Comparison of ENCODE assay signal across 9 mouse cellular contexts in the genomic region with DNA sequence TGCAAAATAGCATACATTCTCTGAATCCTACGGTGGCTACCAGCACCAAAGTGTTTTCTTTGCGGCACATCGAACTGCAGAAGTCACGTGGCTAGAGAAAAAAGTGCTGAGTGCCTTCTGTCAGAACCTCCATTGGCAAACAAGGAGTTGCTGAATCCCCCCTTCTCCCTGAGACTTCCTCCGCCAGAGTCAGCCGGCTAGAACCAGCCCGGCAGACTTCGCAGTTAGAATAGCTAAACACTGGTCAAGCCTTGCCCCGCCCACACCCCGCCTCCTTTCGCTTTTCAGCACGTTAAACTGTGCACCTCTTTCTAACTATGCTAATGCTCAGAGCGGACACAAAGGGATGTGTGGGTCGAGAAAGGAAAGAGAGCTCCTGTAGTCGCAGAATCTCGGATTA. TPM values are rescaled to one million over a fixed set of nuclear protein-coding genes. Genes with fewer than 3 reads are reported as not detected.
DNase-seq lines count a peak whose midpoint lies in the region; ATAC-seq and TF ChIP-seq lines count a peak whose summit lies in the region.
"Had no signal": no experiment of that assay in that cellular context is flagged by ENCODE, and none has a peak within 500 bp of the region (broad histone marks: within the 10 kb centered on the region; RNA-seq: fewer than 3 reads in every experiment).

No protein-coding gene starts in this region.

- H3K9ac ChIP-seq in heart, adult 2 months (ENCODE audit: low read depth, low read length) = no peak overlapping the region
- no peak overlapping the region for H3K9ac ChIP-seq in intestine, postnatal 0 days (ENCODE audit: low read depth, low read length)
- H3K9ac ChIP-seq in limb, embryonic 12.5 days (replicated peaks) = peak overlapping the region; percentile 58
- peak overlapping the region; percentile 56 for H3K9ac ChIP-seq in midbrain, embryonic 11.5 days (ENCODE audit: low read length)

- ATAC-seq in intestine, postnatal 0 days = peak; percentile 69
- peak; percentile 87 for ATAC-seq in limb, embryonic 12.5 days (ENCODE audit: insufficient number of reproducible peaks, insufficient read depth, low FRiP score, low TSS enrichment, low read depth)
- peak; percentile 84 for ATAC-seq in midbrain, embryonic 11.5 days (ENCODE audit: low FRiP score)
- ATAC-seq: Patski had no signal

- H3K36me3 ChIP-seq in heart, adult 2 months (ENCODE audit: control insufficient read depth, insufficient read depth, low read length) = no peaks in the 10 kb centered on the region
- H3K36me3 ChIP-seq in intestine, postnatal 0 days (ENCODE audit: control insufficient read depth, insufficient read depth) = no peaks in the 10 kb centered on the region
- H3K36me3 ChIP-seq in limb, embryonic 12.5 days = no peaks in the 10 kb centered on the region
- no peaks in the 10 kb centered on the region for H3K36me3 ChIP-seq in midbrain, embryonic 11.5 days (ENCODE audit: control insufficient read depth, insufficient read depth, low read length)

- H3K27ac ChIP-seq in heart, adult 2 months = no peak overlapping the region
- H3K27ac ChIP-seq in intestine, postnatal 0 days (ENCODE audit: low read depth, low read length) = no peak overlapping the region
- H3K27ac ChIP-seq in limb, embryonic 12.5 days = peak overlapping the region; percentile 94
- H3K27ac ChIP-seq in midbrain, embryonic 11.5 days (ENCODE audit: low read depth, low read length) = peak overlapping the region; percentile 69

- H3K4me3 ChIP-seq in heart, adult 2 months = peak overlapping the region; percentile 38
- peak overlapping the region; percentile 37 for H3K4me3 ChIP-seq in intestine, postnatal 0 days (ENCODE audit: low read depth, low read length)
- peak overlapping the region; percentile 38 for H3K4me3 ChIP-seq in limb, embryonic 12.5 days (replicated peaks)
- peak overlapping the region; percentile 31 for H3K4me3 ChIP-seq in midbrain, embryonic 11.5 days (ENCODE audit: low read depth, low read length)

- intact Hi-C loops in heart, adult 2 months (cut with DNase I) = no loop called here

- DNase-seq in layer of hippocampus, adult 11-12 months (ENCODE audit: low spot score) = peak; percentile 28
- no peak for DNase-seq in layer of hippocampus, adult 9-10 months (ENCODE audit: low spot score)
- peak; percentile 96 for DNase-seq in embryo, embryonic 10 days (ENCODE audit: low spot score)
- DNase-seq in heart, adult 2 months = peak; percentile 71 to 75
- peak; percentile 99 for DNase-seq in midbrain, embryonic 11.5 days (ENCODE audit: low spot score, missing footprints)
- peak; percentile 31 to 59 for DNase-seq in spleen, adult 18-20 months

- peak overlapping the region; percentile 68 for H3K4me2 ChIP-seq in intestine, postnatal 0 days (replicated peaks; ENCODE audit: low read depth)
- peak overlapping the region; percentile 60 for H3K4me2 ChIP-seq in limb, embryonic 12.5 days
- peak overlapping the region; percentile 42 for H3K4me2 ChIP-seq in midbrain, embryonic 11.5 days

- TF ChIP-seq CTCF in heart, adult 2 months (IDR thresholded peaks at IDR 0.05) = no peak
- no peak for TF ChIP-seq CTCF in intestine, postnatal 0 days (IDR thresholded peaks at IDR 0.05; ENCODE audit: low read depth)

- no peak for TF ChIP-seq EP300 in heart, adult 2 months (IDR thresholded peaks at IDR 0.05; ENCODE audit: insufficient read depth, low read depth, low read length)

- WGBS in heart, adult 2 months = under 1% methylated on average over 16 of the region's 16 CpGs
- under 1% methylated on average over 16 of the region's 16 CpGs for WGBS in intestine, postnatal 0 days
- WGBS in limb, embryonic 12.5 days = 0% methylated on average over 16 of the region's 16 CpGs
- WGBS in midbrain, embryonic 11.5 days = under 1% methylated on average over 16 of the region's 16 CpGs

- no peaks in the 10 kb centered on the region; the same call in 1 of the 2 replicates for H3K4me1 ChIP-seq in heart, adult 2 months (ENCODE audit: control insufficient read depth, insufficient read depth, low read length)
- no peaks in the 10 kb centered on the region for H3K4me1 ChIP-seq in intestine, postnatal 0 days (replicated peaks; ENCODE audit: control insufficient read depth, insufficient read depth, low read length)
- H3K4me1 ChIP-seq in limb, embryonic 12.5 days (replicated peaks) = peaks cover 41% of the 10 kb centered on the region
- H3K4me1 ChIP-seq in midbrain, embryonic 11.5 days (ENCODE audit: control insufficient read depth, insufficient read depth, low read length) = peaks cover 26% of the 10 kb centered on the region

- H3K27me3 ChIP-seq in heart, adult 2 months (ENCODE audit: control insufficient read depth, insufficient read depth, low read length) = peaks cover 10% of the 10 kb centered on the region
- H3K27me3 ChIP-seq in intestine, postnatal 0 days (replicated peaks; ENCODE audit: control insufficient read depth, insufficient read depth, low read length) = peaks cover 30% of the 10 kb centered on the region
- H3K27me3 ChIP-seq in limb, embryonic 12.5 days = no peaks in the 10 kb centered on the region
- no peaks in the 10 kb centered on the region for H3K27me3 ChIP-seq in midbrain, embryonic 11.5 days (ENCODE audit: control insufficient read depth, insufficient read depth, low read length)

- no peak for TF ChIP-seq POLR2A in heart, adult 2 months (IDR thresholded peaks at IDR 0.05; ENCODE audit: insufficient read depth, low read depth, low read length)

- H3K79me2 ChIP-seq in heart, adult 2 months (replicated peaks; ENCODE audit: control insufficient read depth, insufficient read depth, low read length) = no peaks in the 10 kb centered on the region

- H3K9me3 ChIP-seq in intestine, postnatal 0 days (ENCODE audit: control insufficient read depth) = no peaks in the 10 kb centered on the region
- H3K9me3 ChIP-seq in limb, embryonic 12.5 days = no peaks in the 10 kb centered on the region
- no peaks in the 10 kb centered on the region for H3K9me3 ChIP-seq in midbrain, embryonic 11.5 days (ENCODE audit: control insufficient read depth, low read length)

RNA-seq across cellular contexts. Expression of a gene that starts 7.0 kb away (rescaled TPM):
- not detected for total RNA-seq in heart, adult 2 months (2021)
- polyA plus RNA-seq in heart, adult 2 months (2012; rRNA removed) = 0.04 and 0.12 TPM in 2 replicates
- 1.3 and 1.5 TPM in 2 replicates for polyA plus RNA-seq in intestine, postnatal 0 days (2015; fragmentation: Nextera tagmentation; extraction: Ambion mirVana)
- 52.6 and 57.0 TPM in 2 replicates for polyA plus RNA-seq in limb, embryonic 12.5 days (2016; fragmentation: Nextera tagmentation; extraction: Ambion mirVana)
- 67.4 and 70.1 TPM in 2 replicates for polyA plus RNA-seq in midbrain, embryonic 11.5 days (2014; fragmentation: Nextera tagmentation; extraction: Ambion mirVana)
- polyA plus RNA-seq: Patski had no signal

RNA-seq across cellular contexts. Expression of a gene that starts 14.1 kb away (rescaled TPM):
- 10 to 100 TPM; 20.5 to 22.4 TPM for total RNA-seq in heart, adult 2 months (2021)
- 113 and 156 TPM in 2 replicates for polyA plus RNA-seq in heart, adult 2 months (2012; rRNA removed)
- 23.6 and 30.5 TPM in 2 replicates for polyA plus RNA-seq in intestine, postnatal 0 days (2015; fragmentation: Nextera tagmentation; extraction: Ambion mirVana)
- polyA plus RNA-seq in limb, embryonic 12.5 days (2016; fragmentation: Nextera tagmentation; extraction: Ambion mirVana) = 1.2 and 2.1 TPM in 2 replicates
- 0.75 and 0.77 TPM in 2 replicates for polyA plus RNA-seq in midbrain, embryonic 11.5 days (2014; fragmentation: Nextera tagmentation; extraction: Ambion mirVana)
- polyA plus RNA-seq: Patski had no signal

Comparison
In these comparisons a context has a peak if more than half of its experiments do, and no peak if none do; other contexts are left out.
1. H3K27ac ChIP-seq: peak in limb, embryonic 12.5 days (single experiment) and midbrain, embryonic 11.5 days (single experiment); none in heart, adult 2 months (single experiment) and intestine, postnatal 0 days (single experiment).
2. H3K9ac ChIP-seq: peak in limb, embryonic 12.5 days (single experiment) and midbrain, embryonic 11.5 days (single experiment); none in heart, adult 2 months (single experiment) and intestine, postnatal 0 days (single experiment).
3. RNA of a gene that starts 7.0 kb away (polyA plus RNA-seq): 67.4 to 70.1 TPM in midbrain, embryonic 11.5 days and 52.6 to 57.0 TPM in limb, embryonic 12.5 days; 1.3 to 1.5 TPM in intestine, postnatal 0 days and 0.04 to 0.12 TPM in heart, adult 2 months; every median in the first group is over 10 times any median in the second.
4. Peak in every context shown above with its lines, with median percentiles within 50 percentile points of each other: H3K4me3 ChIP-seq, ATAC-seq and H3K4me2 ChIP-seq.